Mouse (Mus musculus): ENCODE measurements around the gene Mb.
"Not testable (repeated sequence)": the region's sequence is repeated elsewhere in the genome, so short reads cannot be mapped to it uniquely, and the experiment has no call there.

Gene Mb

DNA sequence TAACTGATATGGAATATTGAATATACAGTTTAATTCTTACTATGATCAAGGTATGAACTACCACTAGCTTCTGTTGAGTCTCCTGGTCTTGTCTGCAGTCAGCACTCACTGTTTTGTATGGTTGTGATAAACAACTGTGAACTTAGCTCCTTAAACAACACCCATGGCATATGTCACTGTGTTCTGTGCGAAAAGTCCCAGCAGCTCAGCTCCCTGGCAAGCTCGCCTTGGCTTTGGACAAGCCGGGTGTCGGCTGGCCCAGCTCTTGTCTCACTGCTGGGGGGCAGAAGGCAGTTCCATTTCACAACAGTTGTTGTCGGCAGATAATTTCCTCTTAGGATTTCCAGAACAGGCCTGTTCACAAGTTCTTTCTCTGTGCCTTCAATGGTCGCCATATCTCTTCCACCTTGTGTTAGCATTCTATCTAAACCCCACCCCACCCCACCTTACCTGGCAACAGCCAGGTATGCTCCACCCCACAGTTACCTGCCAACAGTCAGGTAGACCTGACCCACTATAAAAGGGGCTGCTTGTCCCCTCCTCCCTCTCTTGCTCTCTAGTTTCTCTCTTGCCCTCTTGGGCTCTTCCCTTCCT is 14.9 kb upstream of the Mb start:
- no peak for DNase-seq (ENCODE audit: low read depth, low spot score)

DNA sequence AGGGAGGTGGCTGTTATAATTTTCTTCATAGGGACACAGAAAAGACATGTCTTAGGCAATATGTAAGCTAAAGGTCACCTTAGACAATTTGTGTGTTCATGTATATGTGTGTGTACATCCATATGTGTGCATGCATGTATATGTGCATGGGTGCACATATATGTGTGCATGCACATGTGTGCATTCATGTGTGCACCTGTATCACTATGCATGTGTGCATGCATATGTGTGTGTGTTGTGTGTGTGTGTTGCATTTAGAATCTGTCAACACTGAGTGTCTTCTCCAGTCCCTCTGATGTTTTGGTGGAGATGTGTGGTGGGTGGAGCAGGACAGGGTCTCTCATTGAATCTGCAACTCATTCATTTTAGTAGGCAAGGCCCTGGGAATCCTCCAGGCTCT is 12.3 kb upstream of the Mb start:
- no peak for DNase-seq (ENCODE audit: low read depth, low spot score)

DNA sequence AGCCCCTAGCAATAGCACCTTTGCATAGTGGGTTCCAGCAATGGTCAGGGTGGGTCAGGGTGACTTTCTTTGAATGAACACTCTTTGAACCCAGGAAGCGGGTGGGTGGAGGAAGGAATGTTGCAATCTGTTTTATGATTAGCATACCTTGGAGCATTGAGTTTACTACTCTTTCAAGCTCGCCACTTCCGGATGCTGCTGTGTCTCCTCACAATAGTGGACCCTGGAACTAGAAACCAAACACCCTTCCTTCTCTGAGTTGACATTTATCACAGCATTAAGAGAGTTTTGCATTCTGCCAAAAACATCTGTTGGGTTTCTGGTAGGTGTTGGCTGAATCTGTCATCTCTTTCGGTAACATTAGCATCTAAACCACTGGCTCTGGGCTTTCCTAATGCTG is 8.9 kb upstream of the Mb start:
- not testable (repeated sequence) for DNase-seq (ENCODE audit: low read depth, low spot score)

DNA sequence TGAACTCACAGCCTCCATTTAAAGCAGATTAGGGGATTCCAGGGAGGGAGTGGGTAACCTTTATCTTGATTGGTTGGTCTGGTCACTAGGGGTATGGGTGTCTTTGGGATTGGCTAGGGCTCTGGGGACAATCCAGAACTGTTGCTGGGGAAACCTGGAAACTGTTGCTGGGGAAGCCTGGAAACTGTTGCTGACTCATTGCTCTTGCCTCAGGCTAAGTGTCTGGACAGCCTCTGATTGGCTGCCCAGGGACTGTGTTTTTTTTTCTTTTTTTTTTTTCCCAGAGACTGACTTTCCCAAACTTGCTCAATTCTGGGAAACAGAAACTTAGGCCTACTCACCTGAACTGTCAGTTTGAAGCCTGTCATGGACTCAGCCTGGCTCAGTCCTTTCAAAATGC is 8.1 kb upstream of the Mb start:
- DNase-seq (ENCODE audit: low read depth, low spot score), result no peak

DNA sequence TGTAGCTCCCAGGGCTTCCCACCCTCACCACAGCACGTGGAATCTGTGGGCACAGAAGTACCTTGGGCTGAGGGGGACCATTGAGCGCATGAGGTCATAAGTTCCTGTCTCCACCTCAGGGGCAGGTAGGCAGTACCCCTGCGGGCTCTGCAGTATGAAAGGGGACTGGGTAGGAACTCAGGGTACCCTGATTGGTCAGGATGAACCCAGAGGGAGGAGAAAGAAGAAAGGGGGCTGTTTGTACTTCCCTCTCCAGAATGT is 6.3 kb upstream of the Mb start:
- DNase-seq (ENCODE audit: low read depth, low spot score), result no peak

DNA sequence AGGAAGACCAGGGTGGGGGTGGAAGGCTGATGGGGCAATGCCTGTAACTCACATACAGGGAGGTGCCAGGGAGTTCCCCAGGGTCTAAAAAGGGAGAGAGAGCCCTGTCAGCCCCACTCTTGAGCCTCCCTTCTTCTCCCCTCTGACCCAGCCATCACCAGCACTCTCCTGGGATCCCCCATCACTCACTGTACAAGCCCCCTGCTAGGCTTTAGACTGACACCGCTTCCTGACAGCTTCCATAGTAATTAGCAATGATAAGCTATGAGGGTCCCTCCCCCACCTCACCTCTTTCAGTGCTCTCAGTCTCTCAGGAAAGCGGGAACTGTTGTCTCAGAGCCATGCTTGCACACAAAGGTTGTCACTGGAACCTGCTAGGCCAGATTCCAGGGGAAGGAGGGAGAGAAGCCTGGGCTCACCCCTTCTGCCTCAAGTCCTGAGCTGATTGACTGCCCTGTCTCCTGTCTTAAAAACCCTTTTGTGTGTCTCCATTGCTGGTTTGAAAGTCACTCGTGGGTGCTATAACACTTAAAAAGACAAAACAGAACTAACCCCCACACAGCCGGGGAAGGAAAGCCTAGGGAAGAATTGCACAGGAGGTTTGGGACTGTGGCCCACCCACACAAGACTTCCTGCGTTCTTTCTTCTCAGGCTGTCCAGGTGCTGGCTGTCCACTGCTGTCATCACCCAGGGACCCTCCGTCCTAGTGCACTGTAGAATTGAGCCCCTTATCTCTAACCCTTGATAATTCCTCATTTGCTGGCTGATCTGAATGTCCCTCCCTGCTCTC is 5.7 kb upstream of the Mb start:
- no peak for DNase-seq (ENCODE audit: low read depth, low spot score)

DNA sequence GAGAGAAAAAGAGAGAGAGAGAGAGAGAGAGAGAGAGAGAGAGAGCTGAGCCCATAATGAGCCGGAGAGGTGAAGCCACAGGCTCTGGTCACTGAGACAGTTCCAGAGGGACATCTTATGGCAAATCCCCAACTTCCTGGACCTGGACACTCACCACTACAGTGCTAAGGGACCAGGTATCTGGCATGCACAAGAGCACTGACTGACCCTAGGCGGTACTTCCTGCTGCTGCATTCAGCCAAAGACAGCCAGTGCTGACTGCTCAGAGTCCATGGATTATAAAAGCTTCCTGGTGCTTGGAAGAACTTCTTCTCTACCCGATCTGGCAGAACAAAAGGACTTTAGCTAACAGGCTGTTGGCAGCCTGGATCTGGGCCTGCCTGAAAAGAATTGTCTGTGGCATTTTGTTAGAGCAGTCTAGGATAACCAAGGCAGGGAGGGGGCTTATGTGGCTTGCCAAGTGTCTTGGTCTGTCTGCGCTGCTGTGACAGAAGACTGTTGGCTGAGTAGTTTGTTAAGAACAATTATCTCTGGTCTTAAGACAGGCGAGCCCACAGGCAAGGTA is 4.2 kb upstream of the Mb start:
- DNase-seq (ENCODE audit: low read depth, low spot score), result no peak

DNA sequence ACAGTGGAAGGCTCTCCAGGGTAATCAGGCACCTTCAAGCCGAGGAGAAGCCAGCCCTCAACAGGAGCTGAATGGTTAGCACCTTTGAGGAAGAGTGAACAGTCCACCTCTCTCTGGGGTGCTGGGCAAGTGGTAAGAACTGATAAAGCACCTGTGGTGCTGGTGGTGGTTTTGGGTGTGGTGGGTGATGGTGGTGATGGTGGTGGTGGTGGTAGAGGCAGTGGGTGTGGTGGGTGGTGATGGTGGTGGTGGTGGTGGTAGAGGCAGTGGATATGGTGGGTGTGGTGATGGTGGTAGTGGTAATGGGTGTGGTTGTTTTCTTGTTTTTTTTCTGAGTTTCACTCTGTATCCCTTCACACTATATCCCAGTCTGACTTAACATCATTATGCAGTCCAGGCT is 2.6 kb upstream of the Mb start:
- no peak for DNase-seq (ENCODE audit: low read depth, low spot score)

DNA sequence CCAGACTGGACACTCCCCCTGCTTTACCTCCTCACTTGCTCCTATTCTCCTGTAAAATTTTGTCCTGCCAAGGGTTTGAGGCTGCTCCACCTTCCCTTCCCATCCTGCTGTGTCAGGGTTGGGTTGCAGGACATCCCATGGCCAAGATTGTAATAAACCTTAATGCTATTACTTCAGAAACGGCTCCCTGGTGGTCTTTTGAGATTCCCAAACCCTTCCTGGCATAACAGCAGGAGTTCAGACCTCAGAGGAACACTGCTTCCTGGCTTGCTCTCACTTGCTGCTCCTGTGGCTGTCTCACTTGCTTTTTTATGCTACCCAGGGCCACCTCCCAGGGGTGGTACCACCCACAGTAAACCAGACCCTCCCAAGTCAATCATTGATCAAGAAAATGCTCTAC is 1.7 kb upstream of the Mb start:
- DNase-seq (ENCODE audit: low read depth, low spot score), result no peak

DNA sequence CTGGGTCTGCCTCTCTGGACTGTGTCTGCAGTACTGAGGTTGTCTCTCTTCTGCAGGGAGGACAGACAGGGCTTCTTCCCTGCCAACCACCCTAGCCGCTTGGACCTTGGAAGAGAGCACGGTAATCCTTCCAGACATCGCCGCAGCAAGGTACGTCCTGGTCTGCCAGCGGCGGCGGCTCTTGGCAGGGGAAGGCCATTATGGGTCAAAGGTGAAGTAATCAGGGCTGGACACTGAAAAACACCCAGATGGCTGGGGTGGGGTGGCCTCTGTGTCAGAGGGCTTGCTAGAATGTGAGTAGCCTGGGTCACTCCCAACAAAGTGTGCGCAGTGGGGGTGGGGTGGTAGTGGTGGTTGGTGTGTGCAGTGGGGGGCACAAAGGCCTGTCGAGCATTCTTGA is 4.9 kb downstream of the Mb start:
- DNase-seq (ENCODE audit: low read depth, low spot score), result no peak

DNA sequence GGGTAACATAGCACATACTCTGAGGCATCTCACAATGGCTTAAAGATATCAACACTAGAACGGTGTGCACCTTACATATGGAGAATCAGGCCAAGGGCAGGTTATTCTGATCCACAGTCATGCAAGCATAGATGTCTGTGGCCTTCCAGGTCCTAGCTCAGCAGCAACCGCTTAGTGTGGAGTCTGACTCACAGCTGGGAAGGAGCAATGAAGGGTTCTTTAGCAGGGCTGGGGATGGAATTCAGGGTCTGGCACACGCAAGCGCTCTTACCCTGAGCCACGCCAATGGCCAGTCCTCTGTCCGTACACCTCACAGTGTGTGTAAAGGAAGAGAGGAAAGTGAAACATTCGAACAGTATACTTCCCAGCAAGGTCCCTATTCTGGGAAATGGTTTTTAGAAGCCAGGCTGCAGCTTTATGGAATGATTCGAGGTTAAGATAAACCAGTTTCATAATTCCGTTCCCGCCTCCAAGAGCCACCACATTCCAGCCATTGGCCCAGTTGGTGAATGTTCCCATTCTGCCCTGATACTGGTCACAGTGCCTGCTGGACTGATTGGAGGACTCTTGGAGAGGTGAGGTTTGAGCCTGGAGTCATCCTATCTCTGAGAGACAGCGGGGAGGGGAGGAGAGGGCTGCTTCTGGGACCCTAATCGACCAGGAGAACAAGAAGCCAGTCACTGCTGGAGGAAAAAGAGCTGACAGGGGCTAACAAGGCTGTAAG is 5.7 kb downstream of the Mb start, which contains the start of gene Apol6:
TSS of gene Apol6 (plus strand) at position 133 of the 724 bp plus-strand sequence.
- no peak for DNase-seq (ENCODE audit: low read depth, low spot score)

DNA sequence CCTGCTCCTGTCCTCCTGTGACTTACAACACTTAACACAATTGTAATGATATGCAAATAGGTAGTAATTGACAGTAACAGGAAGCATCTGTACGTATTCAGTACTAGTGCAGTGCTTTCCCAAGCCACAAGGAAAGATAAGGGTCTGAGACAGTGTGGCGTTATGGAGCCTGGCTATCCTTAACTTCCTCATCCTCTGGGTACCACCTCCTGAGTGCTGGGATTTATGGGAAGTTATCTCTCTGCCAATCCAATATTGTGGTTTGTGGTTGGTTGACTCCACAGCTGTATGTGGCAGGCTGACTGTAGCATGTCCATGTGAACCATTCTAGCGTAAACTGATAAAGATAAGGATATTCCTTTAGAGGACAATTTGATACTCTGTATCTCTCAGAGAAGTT is 9.7 kb downstream of the Mb start:
- no peak for DNase-seq (ENCODE audit: low read depth, low spot score)

DNA sequence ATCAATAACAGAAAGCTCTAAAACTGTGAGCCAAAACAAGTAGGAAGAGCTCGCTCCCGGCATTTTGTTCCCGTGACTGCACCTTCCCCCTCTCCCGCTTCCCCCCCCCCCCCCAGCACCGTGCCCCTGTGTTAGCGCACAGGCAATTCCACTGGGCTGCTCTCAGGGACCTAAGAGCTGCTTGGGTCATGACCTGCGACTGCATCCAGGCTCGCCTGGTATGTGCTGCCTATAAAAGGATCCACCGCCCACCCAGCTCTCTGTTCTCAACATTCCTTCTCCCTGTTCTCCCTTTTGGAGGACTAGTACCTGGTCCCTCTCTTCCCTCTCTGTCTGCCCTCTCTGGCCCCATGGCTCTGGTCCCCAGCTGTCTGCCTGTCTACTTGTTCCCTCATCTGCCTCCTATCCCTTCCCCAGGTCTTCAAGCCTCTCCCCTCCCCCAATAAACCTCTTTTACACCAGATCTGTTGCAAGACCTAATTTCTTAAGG is 11.2 kb downstream of the Mb start:
- no peak for DNase-seq (ENCODE audit: low read depth, low spot score)

DNA sequence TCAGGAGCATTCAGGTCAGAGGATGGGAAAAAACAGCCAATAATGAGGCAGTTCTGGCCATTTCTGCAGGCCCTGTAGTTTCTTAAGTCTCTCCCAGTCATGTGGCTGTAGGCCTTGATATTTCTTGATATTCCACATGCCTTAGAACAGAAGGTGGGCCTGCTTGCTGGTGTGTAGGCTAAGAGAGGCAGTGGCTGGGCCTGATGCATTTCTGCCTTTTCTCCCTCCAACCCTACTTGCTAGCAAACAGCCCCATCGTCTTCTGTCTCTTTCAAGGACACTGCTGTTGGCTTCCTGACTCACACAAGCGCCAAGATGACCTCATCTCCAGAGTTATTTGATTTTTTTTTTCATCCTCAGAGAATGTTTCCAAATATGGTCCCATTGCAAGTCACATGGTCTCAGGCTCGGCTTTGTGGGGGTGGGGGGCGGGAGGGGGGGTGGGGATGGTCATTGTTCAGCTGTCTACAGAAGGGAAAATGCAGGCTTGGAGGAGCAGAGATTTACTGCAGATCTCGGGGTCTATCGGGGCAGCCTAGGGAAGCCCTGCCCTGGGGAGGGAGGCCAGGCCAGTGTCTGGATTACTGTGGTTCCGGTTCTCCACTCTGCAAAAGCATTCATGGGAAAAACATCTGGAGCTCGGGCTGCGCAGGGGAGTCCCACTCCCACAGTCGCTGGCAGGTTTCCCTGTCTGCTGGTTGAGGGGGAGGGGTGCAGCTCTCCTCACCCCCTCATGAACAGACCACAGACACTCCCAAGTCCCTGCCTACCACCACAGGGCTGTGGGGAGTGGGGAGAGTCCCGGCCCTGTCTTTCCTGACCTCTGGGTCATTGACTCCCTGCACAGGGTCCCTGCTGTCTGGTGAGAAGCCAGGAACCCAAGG is 12.9 kb downstream of the Mb start:
- no peak for DNase-seq (ENCODE audit: low read depth, low spot score)

DNA sequence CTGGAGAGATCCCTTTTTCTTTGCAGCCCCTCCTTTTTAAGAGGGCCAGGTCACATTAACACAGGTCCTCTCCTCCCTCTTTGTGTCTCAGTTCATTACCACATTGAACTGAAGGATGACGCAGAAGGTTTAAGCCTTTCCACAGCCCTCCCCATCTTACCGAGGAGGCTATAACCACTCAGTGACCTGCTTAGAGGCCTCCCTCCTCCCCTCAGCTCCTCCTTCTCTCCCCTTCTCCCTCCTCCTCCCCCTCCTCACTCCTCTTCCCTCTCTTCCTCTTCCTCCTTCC is 13.5 kb downstream of the Mb start:
- DNase-seq (ENCODE audit: low read depth, low spot score), result no peak

DNA sequence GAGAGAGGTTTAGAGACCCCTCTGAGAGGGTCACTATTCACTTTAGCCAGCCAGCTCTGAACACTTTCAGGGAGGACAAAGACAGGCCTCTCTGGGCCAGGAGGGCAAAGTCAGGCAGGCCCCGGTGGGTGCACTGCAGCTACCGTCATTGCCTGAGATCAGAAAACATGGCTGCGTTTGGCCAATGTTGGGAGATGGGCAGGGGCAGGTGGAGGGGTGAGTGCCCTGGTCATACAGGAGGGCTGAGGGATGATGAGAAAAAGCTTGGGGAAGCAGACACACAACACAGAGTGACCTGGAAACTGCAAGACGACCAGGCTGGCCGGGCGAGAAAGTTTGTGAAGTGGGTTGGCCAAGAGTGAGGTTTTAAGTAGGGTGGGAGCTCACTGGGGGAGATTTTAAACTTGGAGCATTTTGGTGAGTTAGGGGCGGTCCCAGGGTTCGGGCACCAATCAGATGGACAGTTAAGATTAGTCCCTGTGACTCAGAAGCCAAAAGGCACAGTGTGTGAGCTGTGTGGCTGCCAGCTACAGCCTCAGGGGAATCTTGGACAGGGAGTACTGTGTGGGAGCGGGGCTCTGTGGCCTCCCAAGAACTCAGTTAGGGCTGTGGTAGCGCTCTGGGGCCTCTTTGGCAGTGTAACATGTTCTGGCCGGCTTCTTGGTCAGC is 14.0 kb downstream of the Mb start:
- no peak for DNase-seq (ENCODE audit: low read depth, low spot score)

DNA sequence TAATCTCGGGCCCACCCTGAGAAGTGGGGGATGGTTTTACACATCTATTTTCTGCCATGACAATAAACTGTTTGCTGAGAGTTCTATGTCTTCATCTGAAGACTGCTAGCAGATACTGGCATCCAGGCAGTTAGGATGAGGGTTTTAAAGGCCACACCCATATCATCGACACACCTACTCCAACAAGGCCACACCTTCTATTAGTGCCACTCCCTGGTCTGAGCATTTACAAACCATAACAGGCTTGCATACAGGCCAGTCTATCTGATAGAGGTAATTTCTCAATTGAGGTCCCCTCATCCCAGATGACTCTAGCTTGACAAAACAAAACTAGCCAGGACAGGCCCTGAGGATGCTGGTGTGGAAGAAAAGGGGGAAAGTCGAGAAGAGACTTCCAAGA is 14.8 kb downstream of the Mb start:
- DNase-seq (ENCODE audit: low read depth, low spot score), result no peak

DNA sequence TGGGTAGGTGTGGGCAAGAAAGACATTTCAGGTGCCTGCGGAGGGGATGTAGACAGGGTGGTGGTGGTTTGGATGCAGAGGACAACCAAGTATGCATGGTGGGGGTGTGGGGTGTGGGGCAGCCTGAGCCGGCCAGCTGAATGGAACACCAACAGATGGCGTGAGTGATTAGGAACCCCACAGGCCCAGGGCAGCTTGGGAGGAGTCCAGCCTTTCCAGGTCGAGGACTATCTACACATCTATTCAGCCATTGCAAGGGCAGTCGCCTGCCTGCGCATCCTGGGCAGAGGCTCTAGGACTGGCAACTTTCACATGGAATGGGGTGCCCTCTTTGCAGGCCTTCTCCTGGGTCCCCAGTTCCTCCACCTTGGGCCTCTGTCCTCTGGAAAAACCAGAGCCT is 15.9 kb downstream of the Mb start:
- DNase-seq (ENCODE audit: low read depth, low spot score), result no peak

DNA sequence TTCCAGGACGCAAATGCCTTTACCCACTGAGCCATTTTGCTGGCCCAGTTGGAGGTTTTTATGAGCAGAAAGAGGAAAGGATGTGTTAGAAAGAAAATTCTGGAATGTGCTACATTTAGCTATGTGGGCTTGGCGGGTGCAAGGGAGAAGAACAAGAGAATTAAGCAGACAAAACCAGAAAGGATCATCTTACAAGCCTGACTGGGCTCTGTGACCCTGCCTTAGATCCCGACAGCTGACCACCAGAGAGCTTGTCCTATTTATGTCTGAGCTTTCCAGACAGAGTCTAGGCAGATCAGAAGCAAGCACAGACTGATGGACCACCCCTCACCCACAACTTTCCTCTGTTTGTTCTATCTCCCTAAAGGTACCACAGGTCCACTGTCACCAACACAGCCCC is 19.2 kb downstream of the Mb start:
- no peak for DNase-seq (ENCODE audit: low read depth, low spot score)

DNA sequence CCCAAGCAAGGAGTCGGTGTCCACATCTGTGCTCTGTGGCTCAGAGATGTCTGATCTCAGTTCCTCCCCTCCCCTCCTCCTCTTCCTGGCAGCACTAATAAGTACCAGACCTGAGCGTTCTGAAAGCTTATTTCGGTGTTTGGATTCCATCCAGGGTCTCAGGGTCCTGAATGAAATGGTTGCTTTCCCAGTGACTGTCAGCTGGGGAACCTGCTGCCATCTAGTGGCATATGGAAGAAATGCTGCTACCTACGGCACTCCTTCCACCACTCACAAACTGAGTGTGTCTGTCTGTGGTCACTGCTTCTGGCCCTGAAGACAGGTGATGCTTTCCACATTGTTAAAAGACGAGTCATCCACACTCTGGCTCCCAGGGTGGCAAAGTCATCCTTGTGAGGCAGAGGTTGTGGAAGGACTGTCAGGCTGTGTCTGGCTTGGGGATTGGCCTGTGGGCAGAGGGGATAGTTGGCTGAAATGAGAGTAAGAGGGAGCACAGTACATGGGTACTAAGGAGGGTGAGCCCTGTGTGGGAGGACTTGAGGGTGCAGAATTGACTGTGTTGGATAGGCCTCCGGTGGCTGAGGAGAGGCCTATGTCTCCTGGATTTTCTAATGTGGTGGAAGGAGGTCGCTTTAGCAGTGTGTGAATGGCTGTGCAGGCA is 21.0 kb downstream of the Mb start:
- DNase-seq (ENCODE audit: low read depth, low spot score), result peak; percentile 61

DNA sequence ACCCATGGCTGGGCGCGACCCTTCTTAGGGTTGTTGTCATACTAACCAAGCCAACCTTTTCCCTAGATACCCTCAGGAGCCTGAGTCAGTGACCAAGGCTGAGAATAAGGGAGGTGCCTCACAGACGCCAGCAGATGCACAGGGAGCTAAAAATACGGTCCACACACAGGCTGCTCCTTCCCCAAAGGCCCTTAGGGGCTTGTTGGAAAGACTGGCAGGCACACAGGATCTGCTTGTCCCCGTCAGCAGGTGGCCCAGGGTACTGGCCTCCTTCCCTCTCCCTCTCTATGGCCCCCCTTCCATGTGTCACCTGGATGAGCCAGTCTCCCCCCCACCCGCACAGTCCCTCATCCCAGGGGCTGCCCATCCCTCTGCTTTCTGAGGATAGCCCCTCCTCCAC is 22.8 kb downstream of the Mb start:
- no peak for DNase-seq (ENCODE audit: low read depth, low spot score)
